Mouse (Mus musculus) gonadal fat pad, adult 2 months (tissue): ENCODE measurements around the gene Jade3. TPM values are rescaled to one million over a fixed set of nuclear protein-coding genes. Genes with fewer than 3 reads are reported as not detected.

ENCODE experiments used
- DNase-seq: peaks from one replicate; pipeline ENCODE4 v3.0.0-alpha.2; 2012; ENCODE audit warnings: low read depth
- polyA plus RNA-seq: library from polyadenylated mRNA; depleted of rRNA; stranded (reverse); fragments of >200 nt; gene quantifications from 2 replicates; pipeline ENCODE4 v1.2.3, GENCODE M21; 2012; rRNA removed

Jade3 gene
- polyA plus RNA-seq, 1 experiment = 4.0 TPM

GRCm38 (mm10) chrX:20548011-20548879, 122.8 kb downstream of the Jade3 start:
- DNase-seq = no peak

- no peak for DNase-seq
Measured at GRCm38 (mm10) chrX:20548880-20549440, 123.5 kb downstream of the Jade3 start.

GRCm38 (mm10) chrX:20549532-20549931, 124.0 kb downstream of the Jade3 start, which contains the start of gene Rgn:
Gene Rgn (plus strand): TSS chrX:20549787.
- no peak for DNase-seq

GRCm38 (mm10) chrX:20552199-20552598, 126.7 kb downstream of the Jade3 start:
- DNase-seq = no peak

- no peak for DNase-seq
Measured at GRCm38 (mm10) chrX:20561846-20562245, 136.4 kb downstream of the Jade3 start.

GRCm38 (mm10) chrX:20563941-20564340, 138.5 kb downstream of the Jade3 start:
- DNase-seq = peak; percentile 2

Other genes with a start within 250 kb of the Jade3 start
- gene Slc9a7, start 133.9 kb upstream of the Jade3 start, polyA plus RNA-seq = 3.4 and 5.2 TPM in 2 replicates
- gene Rp2, start 61.2 kb upstream of the Jade3 start, polyA plus RNA-seq = 5.6 and 7.7 TPM in 2 replicates
- gene Rgn, start 124.1 kb downstream of the Jade3 start, polyA plus RNA-seq = 6.1 and 6.3 TPM in 2 replicates
- 63.4 and 66.5 TPM in 2 replicates for gene Rbm10, start 191.8 kb downstream of the Jade3 start, polyA plus RNA-seq
- gene Ndufb11, start 191.9 kb downstream of the Jade3 start, polyA plus RNA-seq = 174 and 195 TPM in 2 replicates
- 258 and 270 TPM in 2 replicates for gene Uba1, start 232.6 kb downstream of the Jade3 start, polyA plus RNA-seq